Mouse (Mus musculus): ENCODE measurements around the gene Dnaic2.

The Dnaic2 gene

DNA sequence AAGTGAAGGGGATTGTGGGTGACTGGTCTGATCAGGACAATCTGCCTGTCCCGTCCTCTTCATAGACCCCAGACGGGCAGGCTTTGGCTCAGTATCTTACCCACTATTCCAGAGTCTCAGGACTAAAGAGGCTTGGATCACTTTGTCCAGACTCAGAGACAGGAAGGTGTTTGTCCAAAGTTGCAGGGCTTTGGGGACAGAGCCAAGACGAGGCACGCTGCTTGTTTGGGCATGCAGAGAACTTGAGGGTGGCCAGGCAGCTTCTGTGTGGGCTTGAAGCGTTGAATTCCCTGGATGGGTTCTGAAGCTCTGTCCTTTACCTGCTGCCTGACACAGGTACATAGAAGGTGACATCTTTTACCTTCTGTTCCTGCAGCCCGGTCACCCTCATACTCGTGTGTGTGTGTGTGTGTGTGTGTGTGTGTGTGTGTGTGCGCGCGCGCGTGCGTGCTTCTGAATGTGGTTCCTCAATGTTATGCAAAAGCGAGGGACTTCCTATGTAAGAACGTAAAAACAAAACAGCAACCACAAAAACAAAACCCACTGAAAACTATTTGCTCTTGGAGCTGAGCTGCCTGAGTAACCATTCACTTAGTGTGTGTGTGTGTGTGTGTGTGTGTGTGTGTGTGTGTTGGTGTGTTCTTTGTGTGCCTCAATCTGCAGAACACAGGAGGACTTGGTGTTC is 24.8 kb upstream of the Dnaic2 start:
- peak; percentile 47 for DNase-seq (ENCODE audit: low read depth, low spot score)

DNA sequence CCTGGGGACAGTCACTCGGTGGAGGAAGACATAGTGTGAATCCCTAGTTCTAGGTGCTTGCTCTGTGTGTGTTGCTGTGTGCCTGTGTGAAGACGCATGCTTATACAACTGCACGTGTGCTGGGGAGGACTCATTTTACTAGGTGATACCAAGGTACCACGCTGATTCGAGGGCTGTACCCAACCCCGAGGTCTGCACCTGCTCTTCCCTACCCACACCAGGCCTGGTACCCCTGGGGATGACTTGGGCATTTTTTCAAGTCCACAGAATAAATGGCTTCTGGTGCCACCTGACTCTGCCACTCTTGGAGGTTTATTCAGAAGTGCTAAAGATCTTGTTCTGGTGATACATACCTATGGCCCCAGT is 24.2 kb upstream of the Dnaic2 start:
- no peak for DNase-seq (ENCODE audit: low read depth, low spot score)

DNA sequence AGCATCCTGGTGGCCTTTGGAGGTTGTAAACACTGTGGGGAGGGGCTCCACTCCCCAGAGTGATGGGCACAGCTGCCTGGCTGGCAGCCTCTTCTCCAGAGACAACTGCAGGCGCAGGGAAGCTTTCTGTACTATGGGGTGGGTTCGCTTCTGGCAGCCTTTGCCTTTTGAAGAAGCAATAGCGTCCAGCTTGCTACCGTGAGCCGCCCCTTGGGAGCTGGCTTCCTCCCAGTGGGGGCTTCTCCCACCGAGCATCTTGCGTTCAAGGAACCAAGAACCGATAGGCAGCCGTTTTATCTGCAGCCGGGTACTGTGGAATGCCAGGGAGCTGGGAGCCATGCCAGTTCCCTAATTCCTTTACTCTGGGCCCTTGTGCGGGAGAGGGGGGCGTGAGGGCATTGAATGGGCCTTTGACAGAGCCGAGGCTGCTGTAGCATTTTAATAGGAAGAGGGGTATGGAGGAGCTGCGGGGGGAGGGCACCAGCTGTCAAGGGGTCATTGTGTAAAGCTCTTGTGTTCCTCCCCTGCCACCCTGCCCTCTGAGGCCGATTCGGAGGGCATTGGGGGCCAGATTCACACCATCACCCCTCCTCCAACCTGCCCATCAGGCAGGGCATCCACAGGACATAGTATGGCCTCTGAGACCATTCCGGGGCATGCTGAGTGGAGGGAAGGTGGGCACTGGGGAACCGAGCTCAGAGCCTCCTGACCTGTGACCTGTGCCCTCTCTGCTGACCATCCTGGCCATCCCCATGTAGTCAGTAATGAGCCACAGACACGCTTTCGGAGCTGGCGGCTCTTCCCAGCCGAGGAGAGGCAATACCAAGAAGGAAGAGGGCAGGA is 22.9 kb upstream of the Dnaic2 start:
- no peak for DNase-seq (ENCODE audit: low read depth, low spot score)

DNA sequence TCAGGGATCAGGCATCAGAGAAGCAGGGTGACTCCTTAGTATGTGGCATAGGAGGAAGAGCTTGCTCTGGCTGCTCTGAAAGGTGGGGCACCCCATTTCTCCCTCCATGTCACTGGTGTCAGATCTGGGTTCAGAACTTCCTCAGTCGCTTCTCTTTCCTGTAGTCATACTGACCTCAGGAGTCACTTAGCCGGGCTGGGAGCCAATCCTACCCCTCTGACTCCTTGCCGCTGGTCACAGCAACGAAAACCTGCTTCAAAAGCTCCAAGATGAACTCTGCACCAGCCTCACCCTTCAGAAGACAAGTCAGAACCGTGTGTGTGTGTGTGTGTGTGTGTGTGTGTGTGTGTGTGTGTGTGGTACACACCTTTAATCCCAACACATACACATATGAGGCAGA is 20.9 kb upstream of the Dnaic2 start:
- DNase-seq (ENCODE audit: low read depth, low spot score): no peak

DNA sequence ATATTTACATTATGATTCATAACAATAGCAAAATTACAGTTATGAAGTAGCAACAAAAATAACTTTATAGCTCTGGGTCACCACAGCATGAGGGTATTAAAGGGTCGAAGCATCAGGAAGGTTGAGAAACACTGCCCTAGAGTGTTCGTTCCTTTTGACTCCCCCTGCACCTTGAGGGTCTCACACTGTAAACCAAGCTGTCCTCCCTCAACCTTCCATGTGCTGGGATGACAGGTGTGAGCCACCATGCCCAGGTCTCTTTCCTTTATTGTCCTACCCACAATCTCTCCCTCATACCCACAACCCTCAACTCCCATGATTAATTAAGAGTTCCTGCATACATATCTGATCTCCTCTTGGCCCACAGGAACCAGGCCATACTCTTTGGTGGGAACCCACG is 15.8 kb upstream of the Dnaic2 start:
- no peak for DNase-seq (ENCODE audit: low read depth, low spot score)

DNA sequence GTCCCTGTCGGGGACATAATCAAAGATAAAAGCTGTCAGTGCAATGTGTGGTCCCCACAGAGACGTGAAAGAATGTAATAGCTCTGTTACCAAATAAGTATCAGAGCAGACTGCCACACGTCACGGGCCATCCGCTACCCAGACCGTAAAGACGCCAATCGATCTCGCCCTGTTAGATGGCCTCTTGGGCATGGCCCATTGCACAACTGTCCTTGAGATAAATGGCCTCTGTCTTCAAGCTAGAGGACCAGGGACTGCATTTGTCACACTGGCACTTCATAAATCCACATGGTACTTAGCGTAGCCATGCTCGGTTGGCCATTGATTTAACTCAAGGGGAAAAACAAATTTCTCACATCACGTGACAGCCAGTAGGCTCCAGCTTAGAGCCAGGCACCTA is 15.3 kb upstream of the Dnaic2 start:
- no peak for DNase-seq (ENCODE audit: low read depth, low spot score)

DNA sequence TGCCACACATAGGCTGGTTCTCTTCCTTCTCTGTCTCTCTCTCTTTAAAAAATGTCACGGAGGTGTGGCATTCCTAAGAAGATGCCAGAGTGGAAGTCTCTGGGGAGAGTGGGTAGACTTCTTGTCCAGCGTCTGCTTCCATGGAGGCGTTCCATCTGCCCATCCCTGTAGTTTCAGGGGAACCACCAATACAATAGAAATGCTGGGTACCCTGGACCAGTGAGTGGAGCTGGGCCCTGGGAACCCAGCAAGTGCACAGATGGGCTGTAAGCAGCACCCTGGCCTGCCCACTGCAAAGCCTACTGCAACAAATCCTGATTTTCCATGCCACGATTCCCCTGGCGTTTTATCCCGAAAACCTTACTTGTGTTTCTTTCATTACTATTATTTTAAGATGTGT is 12.7 kb upstream of the Dnaic2 start:
- no peak for DNase-seq (ENCODE audit: low read depth, low spot score)

DNA sequence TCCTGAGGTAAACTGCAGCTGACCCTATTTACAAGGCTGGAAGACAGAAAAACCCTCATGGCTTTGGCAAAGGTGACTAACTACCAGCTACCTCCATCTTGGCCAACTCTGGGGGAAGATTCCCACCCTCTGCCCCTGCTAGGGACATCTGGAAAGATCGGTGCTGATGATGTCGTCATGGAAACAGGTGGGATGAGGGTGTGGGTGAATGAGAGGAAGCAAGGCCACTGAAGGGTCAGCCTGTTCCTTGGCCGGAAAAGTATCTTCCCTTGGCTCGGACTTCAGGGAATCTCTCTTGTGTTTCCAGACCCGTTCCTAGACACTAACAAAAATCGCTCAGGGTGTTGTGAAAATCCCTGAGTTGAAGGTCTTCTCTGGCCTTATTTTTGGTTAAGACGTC is 11.7 kb upstream of the Dnaic2 start:
- no peak for DNase-seq (ENCODE audit: low read depth, low spot score)

DNA sequence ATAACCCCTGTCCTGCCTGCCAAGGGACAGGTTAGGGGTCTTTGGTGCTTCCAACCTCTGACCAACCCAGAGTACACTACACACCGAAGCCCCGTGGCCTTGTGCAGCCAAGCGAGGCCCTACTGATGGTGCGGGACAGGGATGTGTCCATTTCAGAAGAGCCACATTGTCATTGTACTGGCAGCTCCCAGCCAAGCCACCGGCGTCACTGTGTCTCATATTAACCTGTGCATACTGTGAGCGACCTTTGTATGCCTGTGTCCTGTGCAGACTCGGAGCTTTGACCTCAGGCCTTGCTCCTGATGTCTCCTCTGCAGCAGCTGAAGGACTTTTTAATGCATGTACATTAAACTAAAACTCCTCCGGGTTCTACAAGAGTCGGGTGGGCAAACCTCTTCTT is 6.7 kb upstream of the Dnaic2 start:
- no peak for DNase-seq (ENCODE audit: low read depth, low spot score)

DNA sequence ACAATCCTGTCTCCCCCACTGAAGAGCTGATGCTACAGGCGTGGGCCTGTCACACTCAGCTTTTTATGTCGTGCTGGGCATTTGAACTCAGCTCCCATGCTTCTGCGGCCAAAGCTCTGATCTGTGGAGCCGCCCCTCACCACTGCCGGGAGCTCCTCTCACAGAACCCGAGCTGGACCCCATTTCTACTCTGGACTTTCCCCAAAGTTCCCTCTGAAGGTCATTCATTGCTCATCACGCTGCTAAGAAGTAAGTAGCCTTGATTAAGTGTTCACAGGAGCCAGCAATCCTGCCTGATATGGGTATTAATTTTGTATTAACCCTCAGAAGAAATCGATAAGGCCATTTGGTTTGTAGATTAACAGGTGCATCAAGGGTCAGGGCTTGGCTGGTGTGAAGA is 4.8 kb upstream of the Dnaic2 start:
- DNase-seq (ENCODE audit: low read depth, low spot score): no peak

DNA sequence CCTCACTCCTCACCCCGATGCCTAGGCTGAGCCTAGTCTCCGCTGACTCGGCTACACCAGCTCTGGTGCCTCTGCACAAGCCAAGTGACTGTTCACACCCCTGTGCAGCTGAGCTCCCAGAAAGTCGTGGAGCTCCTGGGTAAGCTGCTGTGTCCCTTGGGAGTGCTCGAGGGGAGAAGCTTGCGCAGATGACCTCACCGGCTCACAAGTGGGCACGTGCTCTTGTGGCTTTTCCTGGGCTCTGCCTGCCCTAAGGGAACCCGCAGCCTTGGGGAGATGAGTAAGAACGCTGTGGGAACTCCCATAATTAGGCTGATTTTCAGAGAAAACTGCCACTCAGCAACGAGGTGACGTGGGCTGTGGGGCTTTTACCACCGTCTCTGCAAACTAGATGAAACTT is 4.2 kb upstream of the Dnaic2 start:
- no peak for DNase-seq (ENCODE audit: low read depth, low spot score)

DNA sequence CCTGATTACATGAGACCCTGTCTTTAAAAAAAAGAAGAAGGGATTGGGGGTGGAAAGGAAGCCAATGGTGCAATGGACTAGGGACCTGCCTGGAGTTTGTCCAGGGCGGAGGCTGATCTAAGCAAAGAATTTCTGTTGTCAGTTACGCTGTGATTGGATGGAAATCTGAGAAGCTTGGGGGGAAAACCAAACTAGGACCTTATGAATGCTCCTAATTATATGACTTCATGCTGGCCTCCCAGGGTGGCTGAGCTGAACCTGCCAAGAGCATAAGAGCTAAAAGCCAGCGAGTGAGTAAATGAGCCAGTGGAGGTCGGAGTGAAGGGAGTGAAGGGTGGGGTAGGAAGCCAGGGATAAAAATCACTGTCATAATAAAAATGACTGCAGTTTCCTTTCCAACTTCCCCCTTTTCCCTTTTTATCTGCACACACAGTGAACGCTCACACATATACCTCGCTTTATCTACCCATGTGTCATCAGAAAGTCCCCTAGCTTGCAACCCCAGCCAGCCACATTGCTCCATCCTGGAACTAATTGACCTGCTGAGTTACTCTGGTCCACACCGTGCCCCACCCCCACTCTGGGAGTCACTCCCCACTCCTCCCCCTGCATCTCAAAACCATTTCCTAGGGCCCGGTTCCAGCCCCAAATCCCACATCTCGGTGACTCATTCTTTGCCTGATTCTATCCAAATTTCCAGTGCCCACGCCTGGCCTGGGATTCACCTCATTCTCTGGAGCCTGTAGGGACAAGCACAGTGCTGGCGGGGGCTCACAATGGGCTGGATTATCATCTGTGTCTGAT is 2.2 kb upstream of the Dnaic2 start:
- DNase-seq (ENCODE audit: low read depth, low spot score): no peak

DNA sequence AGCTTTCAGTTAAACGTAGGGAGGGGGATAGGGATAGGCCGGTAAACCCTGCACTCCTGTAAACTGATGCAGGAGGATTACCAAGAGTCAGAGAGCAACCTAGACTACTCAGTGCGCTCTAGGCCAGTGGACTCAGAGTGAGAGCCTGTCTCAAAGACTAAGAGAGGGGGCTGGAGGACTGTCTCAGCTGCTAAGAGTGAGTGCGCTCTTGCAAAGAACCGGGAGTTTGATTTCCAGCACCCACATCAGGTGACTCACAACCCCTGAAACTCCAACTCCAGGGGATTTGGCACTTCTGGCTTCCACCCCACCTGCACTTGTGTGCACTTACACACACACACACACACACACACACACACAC is 598 bp downstream of the Dnaic2 start:
- DNase-seq (ENCODE audit: low read depth, low spot score): no peak

DNA sequence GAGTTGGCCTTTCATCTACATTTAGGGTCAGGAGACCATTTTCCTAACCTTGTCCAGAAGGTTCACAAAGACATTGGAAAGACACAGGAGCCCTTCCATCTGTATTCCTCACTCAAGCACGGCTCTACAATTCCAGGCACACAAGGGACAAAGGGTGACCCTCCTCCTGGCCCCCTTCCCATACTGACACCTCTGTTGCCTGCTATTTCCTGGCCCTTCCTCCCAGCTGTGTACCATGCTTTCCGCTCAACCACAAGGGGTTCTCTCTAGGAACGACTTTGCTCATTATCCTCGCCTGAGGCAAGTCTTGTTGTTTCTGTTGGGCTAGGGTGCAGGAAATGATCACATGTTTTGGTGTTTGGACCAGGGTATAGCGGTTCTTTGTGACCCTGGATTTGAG is 1.1 kb downstream of the Dnaic2 start:
- DNase-seq (ENCODE audit: low read depth, low spot score): no peak

DNA sequence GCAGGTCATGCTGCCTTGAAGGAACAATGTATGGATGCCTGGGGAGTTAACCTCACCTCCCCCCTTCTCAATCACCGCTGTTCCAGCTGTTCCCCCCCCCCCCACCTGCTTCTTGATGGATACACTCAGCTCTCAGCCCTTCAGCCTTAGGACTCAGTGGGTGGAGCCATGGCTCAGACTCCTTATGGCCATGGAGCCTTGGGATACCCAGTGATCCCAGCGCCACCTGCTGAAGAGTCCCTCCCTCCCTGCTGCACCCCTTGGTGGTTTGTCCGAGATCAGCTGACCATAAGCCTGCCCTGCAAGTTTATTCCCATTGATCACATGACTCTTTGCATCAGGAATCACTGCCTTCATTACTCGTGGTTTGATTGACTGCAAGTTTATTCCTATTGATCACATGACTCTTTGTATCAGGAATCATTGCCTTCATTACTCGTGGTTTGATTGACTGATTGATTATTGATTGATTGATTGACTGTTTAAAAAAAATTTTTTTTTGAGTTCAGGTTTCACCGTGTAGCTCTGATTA is 2.7 kb downstream of the Dnaic2 start:
- no peak for DNase-seq (ENCODE audit: low read depth, low spot score)

DNA sequence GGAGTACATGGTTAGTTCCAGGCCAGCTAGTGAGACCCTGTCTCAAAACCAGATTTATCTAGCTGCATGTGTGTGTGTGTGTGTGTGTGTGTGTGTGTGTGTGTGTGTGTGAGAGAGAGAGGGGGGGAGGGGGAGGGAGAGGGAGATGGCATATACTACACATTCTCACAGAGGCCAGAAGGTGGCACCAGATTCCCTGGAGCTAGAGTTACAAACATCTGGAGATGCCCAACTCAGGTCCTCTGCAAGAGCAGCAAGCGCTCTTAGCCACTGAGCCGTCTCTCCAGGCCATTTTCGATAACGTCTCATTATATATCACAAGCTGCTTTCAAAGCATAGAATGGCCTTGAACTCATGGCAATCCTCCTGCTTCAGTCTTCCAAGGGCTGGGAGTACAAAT is 4.5 kb downstream of the Dnaic2 start:
- DNase-seq (ENCODE audit: low read depth, low spot score): no peak

DNA sequence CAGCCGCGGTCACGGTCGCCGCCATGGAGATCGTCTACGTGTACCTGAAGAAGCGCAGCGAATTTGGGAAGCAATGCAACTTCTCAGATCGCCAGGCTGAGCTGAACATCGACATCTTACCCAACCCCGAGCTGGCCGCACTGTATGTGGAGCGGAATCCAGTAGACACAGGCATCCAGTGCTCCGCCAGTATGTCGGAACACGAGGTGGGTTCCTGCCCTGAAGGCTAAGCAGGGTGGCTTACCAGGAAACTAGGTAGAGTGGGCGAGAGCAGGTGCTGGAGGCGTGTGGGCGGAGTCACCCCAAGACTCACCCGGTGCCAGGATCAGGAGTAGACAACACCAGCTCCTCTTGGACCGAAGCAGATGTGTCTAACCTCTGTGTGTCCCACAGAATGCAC is 5.7 kb downstream of the Dnaic2 start:
- DNase-seq (ENCODE audit: low read depth, low spot score): no peak

DNA sequence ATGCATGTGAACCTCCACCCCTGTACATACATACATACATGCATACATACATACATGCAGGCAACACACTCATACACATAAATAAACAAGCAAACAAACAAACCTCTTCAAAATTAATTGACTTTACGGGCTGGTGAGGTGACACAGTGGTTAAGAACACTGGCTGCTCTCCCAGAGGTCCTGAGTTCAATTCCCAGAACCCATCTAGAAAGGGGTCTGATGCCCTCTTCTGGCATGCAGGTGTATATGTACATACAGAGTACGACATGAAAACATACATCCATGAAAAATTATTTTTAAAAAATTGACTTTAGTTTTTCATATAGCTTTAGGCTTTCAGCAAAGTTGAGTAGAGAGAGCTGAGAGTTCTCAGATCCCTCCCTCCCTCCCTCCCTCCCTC is 8.9 kb downstream of the Dnaic2 start:
- DNase-seq (ENCODE audit: low read depth, low spot score): no peak

DNA sequence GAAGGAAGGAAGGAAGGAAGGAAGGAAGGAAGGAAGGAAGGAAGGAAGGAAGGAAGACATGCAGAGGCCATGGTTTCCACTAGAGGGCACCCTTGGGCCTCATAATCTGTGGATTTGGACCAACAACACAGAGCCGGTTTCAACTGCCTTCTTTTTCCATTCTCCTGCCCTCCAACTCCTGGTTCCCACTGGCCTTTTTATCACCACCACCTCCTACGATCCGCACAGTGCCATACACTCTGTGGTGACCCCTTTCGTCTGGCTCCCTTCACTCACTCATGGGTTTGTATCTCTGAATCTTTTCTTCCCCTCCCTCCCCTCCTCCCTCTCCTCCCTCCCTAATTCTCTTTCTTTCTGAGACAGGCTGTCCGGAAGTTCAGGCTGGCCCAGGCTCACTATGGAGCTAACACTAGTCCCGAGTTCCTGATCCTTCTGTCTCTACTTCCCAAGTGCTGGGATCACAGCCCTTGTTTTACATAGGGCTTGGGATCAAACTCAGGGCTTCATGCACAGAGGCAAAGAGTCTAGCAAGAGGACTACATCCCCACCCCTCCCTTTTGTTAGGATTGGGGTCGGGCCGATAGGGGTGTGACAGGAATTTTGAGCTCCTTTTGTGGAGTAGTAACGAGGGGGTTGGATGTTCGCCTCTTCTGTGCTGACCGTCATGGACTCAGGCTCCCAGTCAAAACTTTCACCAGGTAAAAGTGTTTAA is 9.9 kb downstream of the Dnaic2 start:
- peak; percentile 48 for DNase-seq (ENCODE audit: low read depth, low spot score)

DNA sequence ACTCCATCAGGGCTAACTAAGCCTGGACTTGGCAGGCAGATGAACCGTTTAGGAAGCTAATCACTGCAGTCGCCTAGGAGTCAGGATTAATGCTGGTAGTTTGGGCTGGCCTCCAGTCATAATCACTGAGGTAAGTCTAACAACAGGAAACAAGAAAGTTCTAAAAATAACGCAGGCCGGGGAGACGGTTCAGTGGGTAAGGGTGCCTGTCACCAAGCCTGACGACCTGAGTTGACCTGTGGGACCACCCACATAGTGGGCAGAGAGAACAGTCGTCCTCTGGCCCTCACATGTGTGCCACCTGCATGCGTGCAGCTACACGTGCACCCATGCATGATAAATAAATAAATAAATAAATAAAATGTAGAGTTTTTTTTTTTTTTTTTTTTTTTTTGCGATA is 13.4 kb downstream of the Dnaic2 start:
- DNase-seq (ENCODE audit: low read depth, low spot score): no peak

DNA sequence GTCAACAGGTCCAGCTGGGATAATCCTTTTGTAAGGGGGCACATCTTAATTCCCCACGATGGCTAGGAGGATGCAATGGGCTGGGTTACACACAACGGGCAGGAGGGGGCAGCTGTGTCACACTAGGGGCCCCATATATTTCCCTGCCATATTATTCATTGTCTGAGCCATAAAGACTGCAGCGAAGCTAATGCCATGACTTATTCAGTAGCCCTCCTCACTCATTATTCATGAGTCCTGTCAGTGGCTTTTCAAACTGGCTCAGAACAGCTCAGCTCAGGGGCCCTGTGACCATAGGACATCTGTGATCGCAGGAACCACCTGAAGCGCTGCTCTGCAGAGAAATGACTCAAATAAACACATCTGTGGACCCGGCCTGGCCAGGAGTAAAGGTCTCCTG is 14.2 kb downstream of the Dnaic2 start:
- DNase-seq (ENCODE audit: low read depth, low spot score): no peak

DNA sequence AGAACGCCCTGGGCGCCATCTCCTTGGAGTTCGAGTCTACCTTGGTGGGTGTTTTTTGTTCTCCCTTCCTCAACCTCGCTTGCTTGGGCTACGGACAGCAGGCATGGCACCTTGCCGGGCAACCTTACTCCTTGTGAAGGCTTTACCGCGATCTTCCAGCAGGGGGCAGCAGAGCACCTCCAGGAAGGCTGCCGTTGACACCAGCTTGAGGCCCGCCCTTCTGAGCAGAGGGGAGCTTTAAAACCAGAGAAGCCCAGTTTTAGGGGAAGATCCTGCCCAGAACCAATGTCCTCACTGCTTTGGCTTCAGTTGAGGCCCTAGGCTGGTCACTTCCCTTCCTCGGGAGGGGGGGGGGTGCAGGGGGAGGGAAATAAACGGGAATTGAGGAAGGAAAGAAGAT is 17.9 kb downstream of the Dnaic2 start:
- DNase-seq (ENCODE audit: low read depth, low spot score): peak; percentile 90

Measured in CD4-positive, CD25-positive, alpha-beta regulatory T cell, adult 2 months (primary cell).